Mouse (Mus musculus) embryo, embryonic 11.5 days (tissue): ENCODE measurements around the gene Reep1.

Source experiments
- DNase-seq: peaks from one replicate; pipeline ENCODE4 v3.0.0-alpha.2; 2012; ENCODE audit warnings: low read depth, low spot score

Reep1 gene

GRCm38 (mm10) chr6:71780431-71780830 is 73.1 kb downstream of the Reep1 start:
- no peak for DNase-seq

- DNase-seq: no peak
Observed at GRCm38 (mm10) chr6:71783165-71783564, 75.8 kb downstream of the Reep1 start.

GRCm38 (mm10) chr6:71788348-71788747 is 81.0 kb downstream of the Reep1 start:
- DNase-seq: no peak

GRCm38 (mm10) chr6:71791771-71792170 is 84.4 kb downstream of the Reep1 start:
- no peak for DNase-seq

GRCm38 (mm10) chr6:71799391-71799790 is 92.0 kb downstream of the Reep1 start:
- DNase-seq: no peak

- no peak for DNase-seq
Observed at GRCm38 (mm10) chr6:71801011-71801713, 93.8 kb downstream of the Reep1 start.

GRCm38 (mm10) chr6:71801714-71802094 is 94.3 kb downstream of the Reep1 start:
- DNase-seq: no peak

- no peak for DNase-seq
Observed at GRCm38 (mm10) chr6:71803609-71804008, 96.2 kb downstream of the Reep1 start.

- DNase-seq: peak; percentile 73
Observed at GRCm38 (mm10) chr6:71804061-71804829, 96.9 kb downstream of the Reep1 start.

- DNase-seq: no peak
Observed at GRCm38 (mm10) chr6:71806713-71807112, 99.4 kb downstream of the Reep1 start.

- DNase-seq: no peak
Observed at GRCm38 (mm10) chr6:71809890-71810289, 102.5 kb downstream of the Reep1 start.

- DNase-seq: no peak
Observed at GRCm38 (mm10) chr6:71812820-71813219, 105.5 kb downstream of the Reep1 start.

- no peak for DNase-seq
Observed at GRCm38 (mm10) chr6:71819764-71820292, 112.5 kb downstream of the Reep1 start.

GRCm38 (mm10) chr6:71823085-71823484 is 115.7 kb downstream of the Reep1 start:
- no peak for DNase-seq

- peak; percentile 79 for DNase-seq
Observed at GRCm38 (mm10) chr6:71823488-71823887, 116.1 kb downstream of the Reep1 start.

- DNase-seq: no peak
Observed at GRCm38 (mm10) chr6:71823961-71824360, 116.6 kb downstream of the Reep1 start.

GRCm38 (mm10) chr6:71826869-71827268 is 119.5 kb downstream of the Reep1 start, which contains the start of gene Mrpl35:
Gene Mrpl35 (minus strand): TSS chr6:71826969.
- no peak for DNase-seq

GRCm38 (mm10) chr6:71829768-71830167 is 122.4 kb downstream of the Reep1 start:
- DNase-seq: no peak

- DNase-seq: peak; percentile 92
Observed at GRCm38 (mm10) chr6:71830690-71831580, 123.6 kb downstream of the Reep1 start, which contains the start of gene Immt. Gene Immt (plus strand): TSS chr6:71831331.

GRCm38 (mm10) chr6:71831581-71831960 is 124.2 kb downstream of the Reep1 start:
- peak; percentile 90 for DNase-seq

- no peak for DNase-seq
Observed at GRCm38 (mm10) chr6:71836811-71837210, 129.4 kb downstream of the Reep1 start.

- no peak for DNase-seq
Observed at GRCm38 (mm10) chr6:71839815-71840214, 132.5 kb downstream of the Reep1 start.
